Mouse (Mus musculus) megakaryocyte, embryonic 14.5 days (primary cell): ENCODE data around the gene Spdl1. TPM values are rescaled to one million over a fixed set of nuclear protein-coding genes. Genes with fewer than 3 reads are reported as not detected.

Experiments used
- H3K27me3 ChIP-seq: replicated peaks from 2 replicates; pipeline ENCODE3; 2012; ENCODE audit warnings: inconsistent platforms
- H3K36me3 ChIP-seq: replicated peaks from 2 replicates; pipeline ENCODE3; 2012; ENCODE audit warnings: low read length, inconsistent platforms, mixed read lengths
- H3K4me1 ChIP-seq: 2 replicates; pipeline ENCODE4 v1.6.1; 2012; ENCODE audit warnings: inconsistent platforms
- H3K4me3 ChIP-seq: replicated peaks from 2 replicates; pipeline ENCODE3; 2012; ENCODE audit warnings: moderate library complexity, mild to moderate bottlenecking, inconsistent platforms
- H3K9me3 ChIP-seq: 2 replicates; pipeline ENCODE4 v1.6.1; 2012; ENCODE audit warnings: inconsistent platforms
- FLI1 ChIP-seq: IDR thresholded peaks from 2 replicates; pipeline ENCODE4 v1.6.1; 2012; ENCODE audit warnings: low read length, inconsistent platforms, mixed read lengths
- GATA1 ChIP-seq: IDR thresholded peaks from 3 replicates; pipeline ENCODE4 v1.6.1; 2012; ENCODE audit warnings: mixed read lengths, low read length, inconsistent platforms, borderline replicate concordance
- polyA plus RNA-seq: library from polyadenylated mRNA; stranded (reverse); fragments of >175 nt; gene quantifications from 2 replicates; pipeline ENCODE4 v1.2.3, GENCODE M21; 2012; ENCODE audit warnings: low replicate concordance; ENCODE audit not compliant: insufficient read depth

Spdl1 gene
- polyA plus RNA-seq, 1 experiment = 1.7 TPM

- Histone ChIP-seq H3K27me3 (peaks cover 30% of the 10 kb centered on the region), H3K4me1 (peaks cover 57% of the 10 kb centered on the region), H3K4me3 (no peak overlapping the region), H3K36me3 (peaks cover 5% of the 10 kb centered on the region), H3K9me3 (peaks cover 3% of the 10 kb centered on the region; the same call in 1 of the 2 replicates)
- TF ChIP-seq GATA1 (no peak), FLI1 (no peak)
Measured at GRCm38 (mm10) chr11:34780786-34781185, 52.7 kb downstream of the Spdl1 start.

DNA sequence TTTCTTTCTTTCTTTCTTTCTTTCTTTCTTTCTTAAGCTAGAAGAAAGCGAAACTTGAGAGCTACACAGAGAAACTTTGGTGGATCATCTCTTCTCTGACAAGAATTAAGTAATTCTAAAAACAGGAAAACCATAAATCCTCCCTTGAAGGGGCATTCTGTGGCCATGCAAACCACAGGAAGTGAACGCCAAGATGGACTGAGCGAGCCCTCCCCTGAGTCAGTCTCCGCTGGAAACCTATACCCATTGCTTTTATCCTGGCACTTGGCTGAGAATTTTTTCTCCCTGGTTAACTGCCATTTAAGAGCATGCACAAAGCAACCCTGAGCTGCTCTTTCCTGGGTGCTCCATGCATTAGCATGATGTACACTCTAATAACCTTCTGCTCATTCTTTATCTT is 53.5 kb downstream of the Spdl1 start:
- peak overlapping the region; percentile 79 for H3K4me3 ChIP-seq
- H3K4me1 ChIP-seq = peaks cover 57% of the 10 kb centered on the region
- H3K27me3 ChIP-seq = peaks cover 36% of the 10 kb centered on the region
- peaks cover 5% of the 10 kb centered on the region for H3K36me3 ChIP-seq
- no peaks in the 10 kb centered on the region for H3K9me3 ChIP-seq
- TF ChIP-seq FLI1 (no peak), GATA1 (no peak)

- H3K27me3 ChIP-seq = peaks cover 41% of the 10 kb centered on the region
- H3K4me1 ChIP-seq = peaks cover 50% of the 10 kb centered on the region
- no peak overlapping the region for H3K4me3 ChIP-seq
- H3K36me3 ChIP-seq = peaks cover 7% of the 10 kb centered on the region
- no peak for TF ChIP-seq GATA1
- no peak for TF ChIP-seq FLI1
- H3K9me3 ChIP-seq = no peaks in the 10 kb centered on the region
Measured at GRCm38 (mm10) chr11:34778351-34778750, 55.1 kb downstream of the Spdl1 start.

DNA sequence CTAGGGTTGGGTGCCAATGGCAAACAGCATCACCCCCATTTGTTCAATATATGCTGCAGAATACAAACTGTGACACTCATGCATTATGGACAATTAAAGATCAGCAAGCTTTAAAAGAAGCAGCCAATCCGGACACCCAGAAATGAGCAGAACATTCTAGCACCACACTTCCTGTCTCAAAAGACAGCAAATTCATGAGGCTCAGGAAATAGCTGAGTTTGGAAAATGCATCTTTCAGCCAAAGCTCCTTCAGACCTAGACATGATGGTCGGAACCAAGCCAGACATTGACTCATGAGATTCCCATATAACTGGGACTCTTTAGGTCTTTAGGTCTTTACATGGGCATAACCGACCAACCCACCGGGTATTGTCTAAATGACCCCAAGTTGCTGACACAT is 55.9 kb downstream of the Spdl1 start:
- Histone ChIP-seq H3K4me1 (peaks cover 42% of the 10 kb centered on the region), H3K4me3 (no peak overlapping the region), H3K27me3 (peaks cover 44% of the 10 kb centered on the region), H3K9me3 (no peaks in the 10 kb centered on the region), H3K36me3 (peaks cover 8% of the 10 kb centered on the region)
- no peak for TF ChIP-seq FLI1
- no peak for TF ChIP-seq GATA1

DNA sequence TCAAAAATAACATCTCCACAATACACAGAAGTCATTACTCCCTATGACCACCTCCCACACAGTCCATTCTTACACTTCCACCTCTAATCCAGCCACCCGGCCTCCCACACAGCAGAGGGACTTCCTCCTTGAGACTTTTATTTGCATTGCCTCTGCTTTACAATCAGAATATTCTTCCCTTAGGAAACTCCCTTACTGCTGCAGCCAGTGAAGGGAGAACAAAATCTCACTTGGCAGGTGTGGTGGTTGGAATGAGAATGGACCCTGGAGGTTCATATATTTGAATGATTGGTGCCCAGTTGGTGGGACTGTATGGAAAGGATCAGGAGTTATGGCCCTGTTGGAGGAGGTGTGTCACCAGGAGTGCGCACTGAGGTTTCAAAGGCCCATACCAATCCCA is 57.4 kb downstream of the Spdl1 start:
- Histone ChIP-seq H3K9me3 (no peaks in the 10 kb centered on the region), H3K4me1 (peaks cover 46% of the 10 kb centered on the region), H3K36me3 (peaks cover 5% of the 10 kb centered on the region), H3K27me3 (peaks cover 47% of the 10 kb centered on the region), H3K4me3 (no peak overlapping the region)
- TF ChIP-seq GATA1 = no peak
- no peak for TF ChIP-seq FLI1

DNA sequence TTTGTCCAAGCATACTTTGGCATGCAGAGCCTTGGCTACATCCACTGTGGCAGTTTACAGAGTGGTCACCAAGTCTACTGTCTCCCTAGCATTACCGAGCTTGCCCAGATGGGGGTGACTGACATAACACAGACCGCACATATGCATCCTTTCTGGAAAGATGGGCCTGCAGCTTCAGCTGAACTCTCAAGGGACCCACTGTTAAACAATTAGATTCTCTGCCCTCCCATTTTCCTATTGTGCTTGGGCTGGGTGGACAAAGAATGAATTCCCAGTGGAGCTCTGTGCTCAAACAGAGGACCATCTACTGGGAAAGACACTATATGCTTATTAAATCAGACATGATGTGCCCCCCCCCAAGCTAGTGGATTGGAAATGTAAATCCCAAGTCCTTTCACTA is 58.8 kb downstream of the Spdl1 start:
- Histone ChIP-seq H3K9me3 (no peaks in the 10 kb centered on the region), H3K4me3 (no peak overlapping the region), H3K4me1 (peaks cover 42% of the 10 kb centered on the region), H3K27me3 (peaks cover 54% of the 10 kb centered on the region), H3K36me3 (peaks cover 5% of the 10 kb centered on the region)
- TF ChIP-seq GATA1 (no peak), FLI1 (no peak)

DNA sequence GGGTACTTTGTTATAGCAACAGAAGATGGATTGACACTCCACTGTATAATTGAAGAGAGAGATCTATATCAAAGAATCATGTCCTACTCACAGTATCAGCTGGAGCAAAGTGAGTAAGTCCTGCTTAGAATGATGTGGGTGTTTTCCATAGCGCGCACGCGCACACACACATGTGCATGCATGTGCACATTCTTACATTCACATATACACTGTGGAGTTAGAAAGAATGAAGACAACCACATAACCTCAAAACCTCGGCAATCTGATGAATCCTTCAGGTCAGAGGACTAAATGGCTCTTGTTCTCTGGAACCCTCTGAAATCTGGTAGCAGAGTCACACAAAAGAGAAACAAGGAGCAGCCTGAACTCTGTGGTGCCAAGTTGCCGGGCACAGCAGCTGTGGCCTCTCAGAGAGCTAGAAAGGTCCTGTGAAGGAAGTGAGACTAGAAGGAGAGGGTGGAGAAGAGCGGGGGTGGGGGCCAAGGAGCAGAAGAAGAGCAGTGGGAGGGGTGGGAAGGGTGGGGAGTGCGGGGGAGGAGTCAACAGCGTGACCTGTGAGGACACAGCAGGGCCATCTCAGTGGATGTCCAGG is 60.0 kb downstream of the Spdl1 start:
- TF ChIP-seq FLI1 (no peak), GATA1 (no peak)
- Histone ChIP-seq H3K36me3 (peaks cover 14% of the 10 kb centered on the region), H3K9me3 (no peaks in the 10 kb centered on the region), H3K4me1 (peaks cover 44% of the 10 kb centered on the region), H3K27me3 (peaks cover 57% of the 10 kb centered on the region), H3K4me3 (no peak overlapping the region)

- peaks cover 17% of the 10 kb centered on the region for H3K36me3 ChIP-seq
- H3K9me3 ChIP-seq = peaks cover 4% of the 10 kb centered on the region; the same call in 1 of the 2 replicates
- H3K27me3 ChIP-seq = peaks cover 43% of the 10 kb centered on the region
- no peak for TF ChIP-seq FLI1
- TF ChIP-seq GATA1 = no peak
- H3K4me3 ChIP-seq = peak overlapping the region; percentile 59
- H3K4me1 ChIP-seq = peaks cover 30% of the 10 kb centered on the region
Measured at GRCm38 (mm10) chr11:34771221-34771986, 62.0 kb downstream of the Spdl1 start.

GRCm38 (mm10) chr11:34770666-34771065 is 62.8 kb downstream of the Spdl1 start:
- Histone ChIP-seq H3K4me3 (no peak overlapping the region), H3K27me3 (peaks cover 39% of the 10 kb centered on the region), H3K9me3 (peaks cover 9% of the 10 kb centered on the region), H3K36me3 (peaks cover 22% of the 10 kb centered on the region), H3K4me1 (peaks cover 30% of the 10 kb centered on the region)
- TF ChIP-seq FLI1 (no peak), GATA1 (no peak)

DNA sequence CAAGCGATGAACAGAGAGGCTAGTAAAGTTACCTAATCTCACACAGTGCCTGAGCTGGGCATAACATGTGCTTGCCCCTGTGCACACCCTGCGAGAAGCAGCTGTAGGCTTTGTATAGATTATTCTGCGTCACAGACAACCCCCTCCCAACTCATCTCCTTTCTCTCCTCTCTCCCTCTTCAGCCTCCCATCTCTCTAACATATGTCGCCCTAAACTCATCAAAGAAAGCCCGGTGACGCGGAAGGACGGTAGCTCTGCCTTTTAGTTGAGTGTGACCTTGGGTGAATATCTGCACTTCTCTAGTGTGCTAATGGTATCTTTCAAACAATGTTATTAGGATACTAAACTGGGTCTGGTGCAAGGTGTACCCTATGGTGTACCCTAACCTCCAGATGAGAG is 63.5 kb downstream of the Spdl1 start:
- Histone ChIP-seq H3K4me1 (peaks cover 30% of the 10 kb centered on the region), H3K9me3 (peaks cover 9% of the 10 kb centered on the region), H3K4me3 (no peak overlapping the region), H3K36me3 (peaks cover 23% of the 10 kb centered on the region), H3K27me3 (peaks cover 35% of the 10 kb centered on the region)
- TF ChIP-seq FLI1 (no peak), GATA1 (no peak)
